Mouse (Mus musculus) midbrain, postnatal 0 days (tissue): ENCODE data around the gene Akap11. TPM values are rescaled to one million over a fixed set of nuclear protein-coding genes. Genes with fewer than 3 reads are reported as not detected.

ENCODE experiments used
- ATAC-seq: fragments of 200-750 bp; cut with Nextera tagmentation; 2 replicates; pipeline ENCODE4 v1.8.0; 2017; ENCODE audit warnings: moderate number of reproducible peaks, mild to moderate bottlenecking, moderate TSS enrichment, moderate library complexity; ENCODE audit not compliant: low FRiP score
- DNase-seq: peaks from one replicate; pipeline ENCODE4 v3.0.0-alpha.2; 2015; ENCODE audit warnings: low spot score
- H3K27ac ChIP-seq: fragments of 300-500 bp; sonication (generic); 2 replicates; pipeline ENCODE4 v1.5.1; 2014; ENCODE audit warnings: low read depth, mild to moderate bottlenecking, low read length, mixed read lengths
- H3K27me3 ChIP-seq: fragments of 300-500 bp; sonication (generic); 2 replicates; pipeline ENCODE4 v1.6.1; 2014; ENCODE audit warnings: low read length, control low read depth, mixed read lengths; ENCODE audit not compliant: insufficient read depth
- H3K36me3 ChIP-seq: fragments of 300-500 bp; sonication (generic); 2 replicates; pipeline ENCODE4 v1.6.1; 2014; ENCODE audit warnings: low read length, control low read depth, mixed read lengths; ENCODE audit not compliant: insufficient read depth
- H3K4me1 ChIP-seq: fragments of 300-500 bp; sonication (generic); 2 replicates; pipeline ENCODE4 v1.6.1; 2014; ENCODE audit warnings: mild to moderate bottlenecking, control low read depth, antibody characterized with exemption, low read length, mixed read lengths; ENCODE audit not compliant: insufficient read depth
- H3K4me2 ChIP-seq: fragments of 300-500 bp; sonication (generic); 2 replicates; pipeline ENCODE4 v1.6.1; 2014; ENCODE audit warnings: low read depth, mild to moderate bottlenecking, low read length, mixed read lengths; ENCODE audit not compliant: poor library complexity, severe bottlenecking
- H3K4me3 ChIP-seq: fragments of 300-500 bp; sonication (generic); 2 replicates; pipeline ENCODE4 v1.5.1; 2014; ENCODE audit warnings: low read depth, mild to moderate bottlenecking, low read length, moderate library complexity
- H3K9ac ChIP-seq: fragments of 300-500 bp; sonication (generic); replicated peaks from 2 replicates; pipeline ENCODE4 v1.6.1; 2014; ENCODE audit warnings: mild to moderate bottlenecking, low read length, moderate library complexity, mixed read lengths; ENCODE audit not compliant: poor library complexity, severe bottlenecking
- H3K9me3 ChIP-seq: fragments of 300-500 bp; sonication (generic); 2 replicates; pipeline ENCODE4 v1.6.1; 2016; ENCODE audit warnings: low read length, control low read depth
- CTCF ChIP-seq: IDR thresholded peaks from 2 replicates; pipeline ENCODE4 v1.5.1; 2016; ENCODE audit warnings: antibody characterized with exemption, mild to moderate bottlenecking
- WGBS: fragments of 180-500 bp; shearing (Covaris S2); extraction: QIAGEN DNeasy Blood & Tissue Kit; methylation state at CpG from one replicate; pipeline ENCODE4 v1.1.7; 2014; 5-methylcytosine and 5-hydroxymethylcytosine counted together
- polyA plus RNA-seq: library from polyadenylated mRNA; unstranded; fragments of >200 nt; fragmentation: Nextera tagmentation; extraction: Ambion mirVana; gene quantifications from 2 replicates; pipeline ENCODE4 v1.2.1, GENCODE M21; 2015
- total RNA-seq: library from RNA; depleted of rRNA; stranded (reverse); fragments of >200 nt; gene quantifications from 2 replicates; pipeline ENCODE4 v1.2.3, GENCODE M21; 2014

The Akap11 gene
- total and polyA plus RNA-seq, 2 experiments from 2014 or later, result 33.5 to 83.0 TPM

GRCm38 (mm10) chr14:78548807-78549206, 12.2 kb upstream of the Akap11 start:
- WGBS, result 84% methylated on average over 6 of the region's 6 CpGs
- ATAC-seq, result no peak
- Histone ChIP-seq H3K9me3 (no peaks in the 10 kb centered on the region), H3K36me3 (no peaks in the 10 kb centered on the region), H3K4me2 (no peak overlapping the region), H3K9ac (no peak overlapping the region), H3K27ac (no peak overlapping the region), H3K4me1 (no peaks in the 10 kb centered on the region), H3K27me3 (no peaks in the 10 kb centered on the region; the same call in 1 of the 2 replicates), H3K4me3 (no peak overlapping the region)
- DNase-seq, result no peak
- TF ChIP-seq CTCF, result no peak

- DNase-seq (peak; percentile 25), ATAC-seq (no peak)
- H3K4me2 ChIP-seq, result no peak overlapping the region
- H3K9ac ChIP-seq, result no peak overlapping the region
- H3K36me3 ChIP-seq, result no peaks in the 10 kb centered on the region
- no peaks in the 10 kb centered on the region for H3K9me3 ChIP-seq
- H3K27ac ChIP-seq, result no peak overlapping the region
- no peak for TF ChIP-seq CTCF
- H3K4me3 ChIP-seq, result no peak overlapping the region
- 82% methylated on average over 3 of the region's 3 CpGs for WGBS
- H3K27me3 ChIP-seq, result no peaks in the 10 kb centered on the region; the same call in 1 of the 2 replicates
- no peaks in the 10 kb centered on the region for H3K4me1 ChIP-seq
These were observed 4.7 kb upstream of the Akap11 start for GRCm38 (mm10) chr14:78541319-78541718.

- Histone ChIP-seq H3K27ac (no peak overlapping the region), H3K4me3 (no peak overlapping the region), H3K4me2 (no peak overlapping the region), H3K4me1 (no peaks in the 10 kb centered on the region), H3K9ac (no peak overlapping the region), H3K27me3 (no peaks in the 10 kb centered on the region), H3K36me3 (no peaks in the 10 kb centered on the region), H3K9me3 (no peaks in the 10 kb centered on the region)
- no peak for ATAC-seq
- TF ChIP-seq CTCF, result no peak
- WGBS, result 96% methylated on average over 1 of the region's 1 CpGs
- DNase-seq, result no peak
These were observed 3.2 kb upstream of the Akap11 start for GRCm38 (mm10) chr14:78539821-78540220.

- Histone ChIP-seq H3K9ac (no peak overlapping the region), H3K36me3 (no peaks in the 10 kb centered on the region), H3K27me3 (no peaks in the 10 kb centered on the region), H3K9me3 (no peaks in the 10 kb centered on the region), H3K27ac (no peak overlapping the region), H3K4me3 (no peak overlapping the region), H3K4me2 (no peak overlapping the region), H3K4me1 (0 out of 2 replicates have a peak, but pooled peaks cover 5% of the 10 kb centered on the region)
- no peak for TF ChIP-seq CTCF
- DNase-seq (peak; percentile 24), ATAC-seq (no peak)
- 50% methylated on average over 5 of the region's 5 CpGs for whole genome bisulfite sequencing
These were observed 2.1 kb upstream of the Akap11 start for GRCm38 (mm10) chr14:78538572-78539320.

GRCm38 (mm10) chr14:78537551-78537950, 943 bp upstream of the Akap11 start:
- Histone ChIP-seq H3K27ac (peak overlapping the region; percentile 75), H3K9me3 (no peaks in the 10 kb centered on the region), H3K9ac (peak overlapping the region; percentile 53), H3K4me3 (peak overlapping the region; percentile 64), H3K36me3 (no peaks in the 10 kb centered on the region), H3K4me1 (0 out of 2 replicates have a peak, but pooled peaks cover 7% of the 10 kb centered on the region), H3K4me2 (peak overlapping the region; percentile 48), H3K27me3 (no peaks in the 10 kb centered on the region)
- ATAC-seq (no peak), DNase-seq (peak; percentile 40)
- no peak for TF ChIP-seq CTCF
- 16% methylated on average over 6 of the region's 6 CpGs for WGBS

- DNase-seq, result no peak
- no peaks in the 10 kb centered on the region for H3K9me3 ChIP-seq
- H3K27ac ChIP-seq, result no peak overlapping the region
- H3K36me3 ChIP-seq, result no peaks in the 10 kb centered on the region
- ATAC-seq, result no peak
- TF ChIP-seq CTCF, result no peak
- 18% methylated on average over 2 of the region's 2 CpGs for WGBS
- H3K4me2 ChIP-seq, result peak overlapping the region; percentile 65
- H3K4me3 ChIP-seq, result peak overlapping the region; percentile 64
- H3K9ac ChIP-seq, result peak overlapping the region; percentile 96
- no peaks in the 10 kb centered on the region for H3K27me3 ChIP-seq
- H3K4me1 ChIP-seq, result 0 out of 2 replicates have a peak, but pooled peaks cover 7% of the 10 kb centered on the region
These were observed 1.2 kb downstream of the Akap11 start for GRCm38 (mm10) chr14:78535366-78535765.
